Mouse (Mus musculus) CH12.LX (cell line): ENCODE measurements around the gene Epb41l2. TPM values are rescaled to one million over a fixed set of nuclear protein-coding genes. Genes with fewer than 3 reads are reported as not detected.

Source experiments
- DNase-seq: peaks from one replicate; pipeline ENCODE4 v3.0.0-alpha.2; 2013; ENCODE audit errors: extremely low read depth
- H3K27ac ChIP-seq: 2 replicates; pipeline ENCODE4 v1.5.1; 2012; ENCODE audit warnings: low read depth, mild to moderate bottlenecking, control low read depth, moderate library complexity; ENCODE audit not compliant: insufficient read depth
- H3K27me3 ChIP-seq: replicated peaks from 2 replicates; pipeline ENCODE3; 2012; ENCODE audit warnings: inconsistent platforms
- H3K36me3 ChIP-seq, 2 experiments: replicated peaks in 1 of 2; 2 replicates each; pipeline versions ENCODE3 to v1.6.1; 2012; ENCODE audit warnings: inconsistent platforms in 1 of 2, low read length in 1 of 2, mild to moderate bottlenecking in 1 of 2, mixed read lengths in 1 of 2, moderate library complexity in 1 of 2; ENCODE audit not compliant: control insufficient read depth in 1 of 2, insufficient read depth in 1 of 2
- H3K4me1 ChIP-seq, 2 experiments: 2 replicates each; pipeline ENCODE4 v1.6.1; 2012; ENCODE audit warnings: inconsistent platforms in 1 of 2, moderate library complexity in 1 of 2; ENCODE audit not compliant: insufficient read depth in 2 of 2, control insufficient read depth in 1 of 2
- H3K4me2 ChIP-seq: 2 replicates; pipeline ENCODE4 v1.6.1; 2012; ENCODE audit warnings: low read depth, mild to moderate bottlenecking, control low read depth; ENCODE audit not compliant: poor library complexity, insufficient read depth, severe bottlenecking
- H3K4me3 ChIP-seq, 3 experiments: fragments of 150-350 bp in 1 of 3; sonication (generic) in 1 of 3; replicated peaks in 1 of 3; 2 replicates each; pipeline versions ENCODE3 to v1.5.1; 2011 to 2012; ENCODE audit warnings: low read depth in 2 of 3, low read length in 2 of 3, mild to moderate bottlenecking in 2 of 3, moderate library complexity in 2 of 3, control low read depth in 1 of 3, improper control_type of control experiment in 1 of 3, inconsistent platforms in 1 of 3, mixed read lengths in 1 of 3; ENCODE audit not compliant: poor library complexity in 1 of 3
- H3K79me2 ChIP-seq: replicated peaks from 2 replicates; pipeline ENCODE4 v1.6.1; 2012; ENCODE audit warnings: mild to moderate bottlenecking, moderate library complexity; ENCODE audit not compliant: control insufficient read depth, poor library complexity, insufficient read depth, severe bottlenecking; ENCODE audit errors: extremely low read depth
- H3K9ac ChIP-seq: 2 replicates; pipeline ENCODE4 v1.6.1; 2012; ENCODE audit warnings: low read depth, mild to moderate bottlenecking, control low read depth, moderate library complexity; ENCODE audit not compliant: insufficient read depth
- H3K9me3 ChIP-seq: replicated peaks from 2 replicates; pipeline ENCODE3; 2012; ENCODE audit warnings: low read length, inconsistent platforms, mixed read lengths
- CHD2 ChIP-seq: IDR thresholded peaks from 2 replicates; pipeline ENCODE4 v1.6.1; 2011; ENCODE audit warnings: low read length, improper control_type of control experiment
- CTCF ChIP-seq, 2 experiments: IDR thresholded peaks in 1 of 2; conservative IDR thresholded peaks in 1 of 2; 2 replicates each; pipeline ENCODE4 v1.5.1; 2011 to 2012; ENCODE audit warnings: low read depth in 2 of 2, low read length in 2 of 2, improper control_type of control experiment in 1 of 2, inconsistent platforms in 1 of 2, mild to moderate bottlenecking in 1 of 2, moderate library complexity in 1 of 2
- ELF1 ChIP-seq: IDR thresholded peaks from 2 replicates; pipeline ENCODE4 v1.6.1; 2014; ENCODE audit warnings: low read depth, mild to moderate bottlenecking, inconsistent platforms, low read length, improper control_type of control experiment
- ETS1 ChIP-seq: conservative IDR thresholded peaks from 2 replicates; pipeline ENCODE4 v1.6.1; 2012; ENCODE audit warnings: low read depth, mild to moderate bottlenecking, inconsistent platforms, low read length, improper control_type of control experiment, moderate library complexity
- GABPA ChIP-seq: IDR thresholded peaks from 2 replicates; pipeline ENCODE4 v1.6.1; 2012; ENCODE audit warnings: low read depth, low read length, improper control_type of control experiment, inconsistent platforms; ENCODE audit not compliant: insufficient replicate concordance
- HCFC1 ChIP-seq: IDR thresholded peaks from 2 replicates; pipeline ENCODE4 v1.6.1; 2012; ENCODE audit warnings: low read depth, mild to moderate bottlenecking, inconsistent platforms, low read length, improper control_type of control experiment
- JUND ChIP-seq: conservative IDR thresholded peaks from 2 replicates; pipeline ENCODE4 v1.6.1; 2011; ENCODE audit warnings: low read depth, low read length, improper control_type of control experiment
- MAFK ChIP-seq: IDR thresholded peaks from 2 replicates; pipeline ENCODE4 v1.6.1; 2011; ENCODE audit warnings: low read length, improper control_type of control experiment; ENCODE audit not compliant: insufficient replicate concordance
- MEF2A ChIP-seq: IDR thresholded peaks from 2 replicates; pipeline ENCODE4 v1.6.1; 2014; ENCODE audit warnings: low read depth, mild to moderate bottlenecking, inconsistent platforms, low read length, improper control_type of control experiment, borderline replicate concordance
- MYC ChIP-seq: IDR thresholded peaks from 2 replicates; pipeline ENCODE4 v1.6.1; 2011; ENCODE audit warnings: low read depth, mild to moderate bottlenecking, improper control_type of control experiment, low read length
- NELFE ChIP-seq: IDR thresholded peaks from 2 replicates; pipeline ENCODE4 v1.6.1; 2011; ENCODE audit warnings: low read depth, low read length, improper control_type of control experiment
- PAX5 ChIP-seq: IDR thresholded peaks from 2 replicates; pipeline ENCODE4 v1.6.1; 2012; ENCODE audit warnings: low read length, inconsistent platforms, mixed read lengths
- POLR2A ChIP-seq: IDR thresholded peaks from 2 replicates; pipeline ENCODE4 v1.6.1; 2011; ENCODE audit warnings: low read depth, mild to moderate bottlenecking, improper control_type of control experiment, low read length
- SIN3A ChIP-seq: IDR thresholded peaks from 2 replicates; pipeline ENCODE4 v1.6.1; 2012; ENCODE audit warnings: low read length, improper control_type of control experiment, inconsistent platforms
- TBP ChIP-seq: conservative IDR thresholded peaks from 2 replicates; pipeline ENCODE4 v1.6.1; 2011; ENCODE audit warnings: low read depth, low read length, improper control_type of control experiment
- TCF12 ChIP-seq: IDR thresholded peaks from 2 replicates; pipeline ENCODE4 v1.6.1; 2014; ENCODE audit warnings: low read depth, mild to moderate bottlenecking, inconsistent platforms, low read length, improper control_type of control experiment
- UBTF ChIP-seq: IDR thresholded peaks from 2 replicates; pipeline ENCODE4 v1.6.1; 2012; ENCODE audit warnings: low read depth, mild to moderate bottlenecking, inconsistent platforms, low read length, improper control_type of control experiment, moderate library complexity
- USF2 ChIP-seq: conservative IDR thresholded peaks from 2 replicates; pipeline ENCODE4 v1.6.1; 2011; ENCODE audit warnings: low read depth, low read length, improper control_type of control experiment
- ZC3H11A ChIP-seq: IDR thresholded peaks from 2 replicates; pipeline ENCODE4 v1.6.1; 2012; ENCODE audit warnings: low read depth, mild to moderate bottlenecking, inconsistent platforms, low read length, improper control_type of control experiment
- dilution Hi-C: fragments of 300-500 bp; cut with MboI; formaldehyde crosslinking; loops from 2 replicates; pipeline ENCODE4 v1.14.3; 2020; ENCODE audit warnings: low sequenced_read_pairs; ENCODE audit not compliant: extremely low pct_unique_long_range_greater_than_20kb, extremely low pct_ligation_motif_present
- in situ Hi-C: fragments of 300-500 bp; cut with MboI; formaldehyde crosslinking; loops from 3 replicates; pipeline ENCODE4 v1.14.3; 2019; ENCODE audit warnings: low sequenced_read_pairs, low pct_ligation_motif_present, low pct_unique_long_range_greater_than_20kb, mixed read lengths
- polyA plus RNA-seq: library from polyadenylated mRNA; unstranded; fragments of >175 nt; gene quantifications from 2 replicates; pipeline ENCODE4 v1.2.1, GENCODE M21; 2012; ENCODE audit warnings: low read depth; ENCODE audit not compliant: insufficient read length
- total RNA-seq, 2 experiments: library from RNA; depleted of rRNA; stranded (reverse); fragments of 300-350 nt in 1 of 2; fragments of >200 nt in 1 of 2; gene quantifications; 2 replicates each; pipeline ENCODE4 v1.2.3; 2012 to 2014

The Epb41l2 gene
- total and polyA plus RNA-seq, 3 experiments, result 24.3 to 71.2 (median 28.4) TPM

DNA sequence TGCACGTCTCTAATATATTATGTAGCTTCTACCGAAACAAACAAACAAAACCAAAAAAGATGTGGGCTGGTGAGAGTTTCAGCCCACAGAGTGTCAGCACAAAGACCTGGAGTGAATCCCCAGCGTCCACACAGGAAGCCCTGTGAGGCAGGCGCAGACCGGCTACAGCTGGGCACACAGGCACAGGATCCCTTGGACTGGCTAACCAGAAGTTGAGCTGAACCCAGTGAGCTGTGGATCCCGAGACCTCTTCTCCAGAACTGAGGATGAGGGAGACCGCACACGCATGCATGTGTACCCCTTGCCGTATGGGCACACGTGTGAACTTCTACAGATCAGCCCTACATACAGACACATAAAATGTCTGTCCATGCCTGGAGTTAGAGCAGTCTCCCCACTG is 94.2 kb downstream of the Epb41l2 start:
- Histone ChIP-seq H3K79me2 (no peaks in the 10 kb centered on the region), H3K4me3 (no peak overlapping the region), H3K4me1 (peaks cover 5 to 25% of the 10 kb centered on the region in 2 experiments; a peak in 2 of 4 replicates), H3K27ac (no peak overlapping the region), H3K9ac (no peak overlapping the region), H3K27me3 (no peaks in the 10 kb centered on the region), H3K36me3 (peaks cover 0 to 32% of the 10 kb centered on the region in 2 experiments), H3K4me2 (no peak overlapping the region), H3K9me3 (no peaks in the 10 kb centered on the region)
- DNase-seq, result no peak
- in situ Hi-C loops (no loop called here), dilution Hi-C loops (no loop called here)
- TF ChIP-seq POLR2A, result no peak
- no peak for TF ChIP-seq TBP
- TF ChIP-seq TCF12, result no peak
- TF ChIP-seq MAFK, result no peak
- TF ChIP-seq JUND, result no peak
- no peak for TF ChIP-seq PAX5
- TF ChIP-seq ETS1, result no peak
- TF ChIP-seq GABPA, result no peak
- no peak for TF ChIP-seq HCFC1
- TF ChIP-seq ELF1, result no peak
- no peak for TF ChIP-seq ZC3H11A
- TF ChIP-seq MEF2A, result no peak
- no peak for TF ChIP-seq MYC
- TF ChIP-seq CHD2, result no peak
- no peak for TF ChIP-seq UBTF
- TF ChIP-seq CTCF (conservative IDR thresholded peaks at IDR 0.05 in 1 of 2, IDR thresholded peaks at IDR 0.05 in 1 of 2; ENCODE audit: low read depth in 2 of 2, low read length in 2 of 2), result no peak
- TF ChIP-seq USF2, result no peak
- no peak for TF ChIP-seq SIN3A

DNA sequence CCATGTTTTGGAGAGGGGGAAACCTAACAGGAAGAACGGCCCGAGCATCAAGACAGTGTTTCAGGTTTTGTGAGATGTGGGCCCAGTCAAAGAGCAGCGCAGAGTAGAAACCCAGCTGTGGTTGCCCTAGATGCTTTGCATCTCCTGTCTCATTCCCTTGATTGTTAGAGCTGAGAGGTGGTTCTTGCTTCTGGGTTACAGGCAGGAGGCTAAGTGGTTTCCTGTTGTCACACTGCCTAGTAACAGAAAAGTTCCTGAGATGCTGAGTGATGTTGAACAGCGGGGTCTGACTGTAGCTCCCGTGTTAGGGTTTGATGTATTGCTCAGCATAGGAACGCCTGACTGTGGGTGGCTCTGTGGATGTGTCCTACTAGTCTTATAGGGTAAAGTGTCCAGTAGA is 97.5 kb downstream of the Epb41l2 start:
- no peaks in the 10 kb centered on the region for H3K9me3 ChIP-seq
- H3K36me3 ChIP-seq, result peaks cover 0 to 28% of the 10 kb centered on the region in 2 experiments
- TF ChIP-seq UBTF, result no peak
- TF ChIP-seq NELFE, result no peak
- no peak for TF ChIP-seq SIN3A
- no peak for TF ChIP-seq ETS1
- H3K4me3 ChIP-seq, result no peak overlapping the region
- no peaks in the 10 kb centered on the region for H3K27me3 ChIP-seq
- in situ Hi-C loops, result no loop called here
- no peak overlapping the region for H3K4me2 ChIP-seq
- DNase-seq, result peak; percentile 69
- H3K79me2 ChIP-seq, result no peaks in the 10 kb centered on the region
- dilution Hi-C loops, result no loop called here
- no peak overlapping the region for H3K27ac ChIP-seq
- H3K4me1 ChIP-seq, result peaks cover 5 to 25% of the 10 kb centered on the region in 2 experiments; a peak in 2 of 4 replicates
- H3K9ac ChIP-seq, result no peak overlapping the region
